Mouse (Mus musculus) E14TG2a.4 (cell line): Measurements from ENCODE around the gene Mras.

Experiments used
- H3K27me3 ChIP-seq: 2 replicates; pipeline ENCODE4 v1.6.1; 2014; ENCODE audit warnings: low read length, control low read depth; ENCODE audit not compliant: insufficient read depth
- H3K36me3 ChIP-seq: 2 replicates; pipeline ENCODE4 v1.6.1; 2014; ENCODE audit warnings: low read length, control low read depth; ENCODE audit not compliant: insufficient read depth
- H3K4me1 ChIP-seq: replicated peaks from 2 replicates; pipeline ENCODE4 v1.6.1; 2014; ENCODE audit warnings: low read depth, low read length, control low read depth
- H3K4me3 ChIP-seq: replicated peaks from 2 replicates; pipeline ENCODE4 v1.5.1; 2014; ENCODE audit warnings: mild to moderate bottlenecking, low read length
- H3K9me3 ChIP-seq: 2 replicates; pipeline ENCODE4 v1.6.1; 2014; ENCODE audit warnings: low read length, control low read depth
- CTCF ChIP-seq: conservative IDR thresholded peaks from 2 replicates; pipeline ENCODE4 v1.5.1; 2014; ENCODE audit warnings: low read length
- NANOG ChIP-seq: IDR thresholded peaks from 2 replicates; pipeline ENCODE4 v1.6.1; 2014; ENCODE audit warnings: borderline replicate concordance, low read length, mixed read lengths
- POU5F1 ChIP-seq: IDR thresholded peaks from 2 replicates; pipeline ENCODE4 v1.6.1; 2014; ENCODE audit warnings: low read length, borderline replicate concordance

The Mras gene

GRCm38 (mm10) chr9:99409280-99409679 lies 27.9 kb downstream of the Mras start:
- TF ChIP-seq POU5F1: no peak
- no peaks in the 10 kb centered on the region for H3K9me3 ChIP-seq
- no peaks in the 10 kb centered on the region for H3K27me3 ChIP-seq
- H3K36me3 ChIP-seq: peaks cover 73% of the 10 kb centered on the region
- peaks cover 83% of the 10 kb centered on the region for H3K4me1 ChIP-seq
- H3K4me3 ChIP-seq: no peak overlapping the region

- peak overlapping the region; percentile 32; the same call in 1 of the 2 replicates for H3K4me3 ChIP-seq
- no peaks in the 10 kb centered on the region for H3K27me3 ChIP-seq
- no peaks in the 10 kb centered on the region for H3K9me3 ChIP-seq
- H3K36me3 ChIP-seq: peaks cover 79% of the 10 kb centered on the region
- TF ChIP-seq POU5F1: no peak
- no peak for TF ChIP-seq CTCF
- no peak for TF ChIP-seq NANOG
- peaks cover 83% of the 10 kb centered on the region for H3K4me1 ChIP-seq
Observed at GRCm38 (mm10) chr9:99401288-99401974, 35.8 kb downstream of the Mras start.

- H3K27me3 ChIP-seq: no peaks in the 10 kb centered on the region
- TF ChIP-seq NANOG: no peak
- TF ChIP-seq CTCF: no peak
- TF ChIP-seq POU5F1: no peak
- no peak overlapping the region for H3K4me3 ChIP-seq
- no peaks in the 10 kb centered on the region for H3K9me3 ChIP-seq
- H3K4me1 ChIP-seq: peaks cover 85% of the 10 kb centered on the region
- peaks cover 81% of the 10 kb centered on the region for H3K36me3 ChIP-seq
Observed at GRCm38 (mm10) chr9:99400781-99401180, 36.4 kb downstream of the Mras start.

- Histone ChIP-seq H3K9me3 (peaks cover 16% of the 10 kb centered on the region), H3K36me3 (peaks cover 90% of the 10 kb centered on the region), H3K4me1 (peaks cover 67% of the 10 kb centered on the region), H3K4me3 (no peak overlapping the region), H3K27me3 (no peaks in the 10 kb centered on the region)
- no peak for TF ChIP-seq POU5F1
- no peak for TF ChIP-seq CTCF
- TF ChIP-seq NANOG: no peak
Observed at GRCm38 (mm10) chr9:99397056-99397815, 39.9 kb downstream of the Mras start.

- peaks cover 20% of the 10 kb centered on the region for H3K9me3 ChIP-seq
- H3K4me1 ChIP-seq: peaks cover 66% of the 10 kb centered on the region
- peaks cover 94% of the 10 kb centered on the region for H3K36me3 ChIP-seq
- no peak for TF ChIP-seq POU5F1
- H3K4me3 ChIP-seq: 0 out of 2 replicates have a peak overlapping the region, but pooled peaks have one; percentile 17
- H3K27me3 ChIP-seq: no peaks in the 10 kb centered on the region
Observed at GRCm38 (mm10) chr9:99394366-99394765, 42.8 kb downstream of the Mras start.

- Histone ChIP-seq H3K4me1 (peaks cover 66% of the 10 kb centered on the region), H3K4me3 (no peak overlapping the region), H3K27me3 (no peaks in the 10 kb centered on the region), H3K36me3 (peaks cover 94% of the 10 kb centered on the region), H3K9me3 (peaks cover 20% of the 10 kb centered on the region)
- no peak for TF ChIP-seq NANOG
- no peak for TF ChIP-seq POU5F1
- TF ChIP-seq CTCF: no peak
Observed at GRCm38 (mm10) chr9:99393146-99393545, 44.0 kb downstream of the Mras start.

GRCm38 (mm10) chr9:99391557-99391956 lies 45.6 kb downstream of the Mras start:
- Histone ChIP-seq H3K9me3 (peaks cover 20% of the 10 kb centered on the region), H3K36me3 (peaks cover 97% of the 10 kb centered on the region), H3K4me3 (no peak overlapping the region), H3K27me3 (no peaks in the 10 kb centered on the region), H3K4me1 (peaks cover 71% of the 10 kb centered on the region)
- no peak for TF ChIP-seq NANOG

GRCm38 (mm10) chr9:99390716-99391115 lies 46.5 kb downstream of the Mras start:
- no peak overlapping the region for H3K4me3 ChIP-seq
- H3K27me3 ChIP-seq: no peaks in the 10 kb centered on the region
- peaks cover 20% of the 10 kb centered on the region for H3K9me3 ChIP-seq
- H3K4me1 ChIP-seq: peaks cover 72% of the 10 kb centered on the region
- TF ChIP-seq CTCF: no peak
- TF ChIP-seq NANOG: no peak
- TF ChIP-seq POU5F1: no peak
- peaks cover 97% of the 10 kb centered on the region for H3K36me3 ChIP-seq
